Mouse (Mus musculus): ENCODE results near the gene Cbx1. TPM values are rescaled to one million over a fixed set of nuclear protein-coding genes. Genes with fewer than 3 reads are reported as not detected.
"Not testable (repeated sequence)": the region's sequence is repeated elsewhere in the genome, so short reads cannot be mapped to it uniquely, and the experiment has no call there.

Gene Cbx1
- polyA plus RNA-seq, 1 experiment from 2014 or later = 76.7 TPM

DNA sequence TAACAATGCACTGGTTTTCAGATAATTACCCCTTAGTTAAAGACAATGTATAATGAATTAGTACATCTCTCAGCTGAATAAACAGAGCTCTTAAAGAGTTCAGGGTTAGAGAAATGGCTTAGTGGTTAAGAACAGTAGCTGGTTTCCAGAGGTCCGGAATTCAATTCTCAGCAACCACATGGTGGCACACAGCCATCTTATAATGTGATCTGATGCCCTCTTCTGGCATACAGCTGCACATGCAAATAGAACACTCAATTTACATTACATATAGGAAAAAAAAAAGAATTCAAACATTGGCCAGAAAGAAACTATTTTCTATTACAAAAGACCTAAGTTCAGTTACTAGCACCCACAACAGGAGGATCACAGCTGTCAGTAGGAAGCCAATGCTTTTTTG is 7.7 kb downstream of the Cbx1 start:
- no peak overlapping the region for H3K27ac ChIP-seq (ENCODE audit: low read depth, low read length)
- H3K4me3 ChIP-seq (ENCODE audit: low read depth, low read length) = no peak overlapping the region
- no peaks in the 10 kb centered on the region for H3K27me3 ChIP-seq (replicated peaks; ENCODE audit: control insufficient read depth, insufficient read depth, low read length)
- peaks cover 4% of the 10 kb centered on the region; the same call in 1 of the 2 replicates for H3K4me1 ChIP-seq (replicated peaks; ENCODE audit: control insufficient read depth, insufficient read depth, low read length)
- peaks cover 11% of the 10 kb centered on the region; the same call in 1 of the 2 replicates for H3K36me3 ChIP-seq (ENCODE audit: control insufficient read depth, insufficient read depth, low read length)
- DNase-seq (ENCODE audit: low spot score) (no peak), ATAC-seq (replicated peaks; ENCODE audit: low FRiP score) (no peak)
- H3K9me3 ChIP-seq (ENCODE audit: control insufficient read depth, low read length) = no peaks in the 10 kb centered on the region
- 78% methylated on average over 1 of the region's 1 CpGs for WGBS
- no peak overlapping the region for H3K9ac ChIP-seq (ENCODE audit: low read depth, low read length)
- no peak overlapping the region for H3K4me2 ChIP-seq

GRCm38 (mm10) chr11:96799511-96799910 is 10.6 kb downstream of the Cbx1 start:
- H3K4me3 ChIP-seq (ENCODE audit: low read depth, low read length) = no peak overlapping the region
- H3K4me2 ChIP-seq = no peak overlapping the region
- no peaks in the 10 kb centered on the region for H3K9me3 ChIP-seq (ENCODE audit: control insufficient read depth, low read length)
- H3K27me3 ChIP-seq (replicated peaks; ENCODE audit: control insufficient read depth, insufficient read depth, low read length) = no peaks in the 10 kb centered on the region
- DNase-seq (ENCODE audit: low spot score) (no peak), ATAC-seq (replicated peaks; ENCODE audit: low FRiP score) (no peak)
- H3K36me3 ChIP-seq (ENCODE audit: control insufficient read depth, insufficient read depth, low read length) = peaks cover 26% of the 10 kb centered on the region
- WGBS = 89% methylated on average over 2 of the region's 2 CpGs
- no peaks in the 10 kb centered on the region for H3K4me1 ChIP-seq (replicated peaks; ENCODE audit: control insufficient read depth, insufficient read depth, low read length)
- no peak overlapping the region for H3K9ac ChIP-seq (ENCODE audit: low read depth, low read length)
- H3K27ac ChIP-seq (ENCODE audit: low read depth, low read length) = no peak overlapping the region

GRCm38 (mm10) chr11:96805606-96806005 is 16.7 kb downstream of the Cbx1 start:
- DNase-seq (ENCODE audit: low spot score) (no peak), ATAC-seq (replicated peaks; ENCODE audit: low FRiP score) (no peak)
- 89% methylated on average over 5 of the region's 5 CpGs for WGBS
- H3K36me3 ChIP-seq (ENCODE audit: control insufficient read depth, insufficient read depth, low read length) = peaks cover 51% of the 10 kb centered on the region
- H3K4me3 ChIP-seq (ENCODE audit: low read depth, low read length) = no peak overlapping the region
- no peak overlapping the region for H3K9ac ChIP-seq (ENCODE audit: low read depth, low read length)
- no peak overlapping the region for H3K27ac ChIP-seq (ENCODE audit: low read depth, low read length)
- no peaks in the 10 kb centered on the region for H3K4me1 ChIP-seq (replicated peaks; ENCODE audit: control insufficient read depth, insufficient read depth, low read length)
- H3K27me3 ChIP-seq (replicated peaks; ENCODE audit: control insufficient read depth, insufficient read depth, low read length) = no peaks in the 10 kb centered on the region
- no peaks in the 10 kb centered on the region for H3K9me3 ChIP-seq (ENCODE audit: control insufficient read depth, low read length)
- no peak overlapping the region for H3K4me2 ChIP-seq

- WGBS = 35% methylated on average over 1 of the region's 1 CpGs
- Histone ChIP-seq H3K4me1 (replicated peaks; ENCODE audit: control insufficient read depth, insufficient read depth, low read length) (no peaks in the 10 kb centered on the region), H3K9me3 (ENCODE audit: control insufficient read depth, low read length) (no peaks in the 10 kb centered on the region), H3K9ac (ENCODE audit: low read depth, low read length) (no peak overlapping the region), H3K27ac (ENCODE audit: low read depth, low read length) (no peak overlapping the region), H3K4me2 (no peak overlapping the region), H3K36me3 (ENCODE audit: control insufficient read depth, insufficient read depth, low read length) (peaks cover 38% of the 10 kb centered on the region), H3K4me3 (ENCODE audit: low read depth, low read length) (no peak overlapping the region), H3K27me3 (replicated peaks; ENCODE audit: control insufficient read depth, insufficient read depth, low read length) (no peaks in the 10 kb centered on the region)
- ATAC-seq (replicated peaks; ENCODE audit: low FRiP score) (no peak; the same call in 1 of the 2 replicates), DNase-seq (ENCODE audit: low spot score) (no peak)
These were observed 19.1 kb downstream of the Cbx1 start for GRCm38 (mm10) chr11:96808066-96808465.

GRCm38 (mm10) chr11:96809562-96810235 is 20.8 kb downstream of the Cbx1 start:
- ATAC-seq (replicated peaks; ENCODE audit: low FRiP score) (no peak), DNase-seq (ENCODE audit: low spot score) (no peak)
- Histone ChIP-seq H3K9me3 (ENCODE audit: control insufficient read depth, low read length) (no peaks in the 10 kb centered on the region), H3K36me3 (ENCODE audit: control insufficient read depth, insufficient read depth, low read length) (peaks cover 31% of the 10 kb centered on the region), H3K9ac (ENCODE audit: low read depth, low read length) (no peak overlapping the region), H3K4me3 (ENCODE audit: low read depth, low read length) (no peak overlapping the region), H3K27ac (ENCODE audit: low read depth, low read length) (no peak overlapping the region), H3K4me1 (replicated peaks; ENCODE audit: control insufficient read depth, insufficient read depth, low read length) (no peaks in the 10 kb centered on the region), H3K27me3 (replicated peaks; ENCODE audit: control insufficient read depth, insufficient read depth, low read length) (no peaks in the 10 kb centered on the region), H3K4me2 (no peak overlapping the region)
- WGBS = 93% methylated on average over 6 of the region's 6 CpGs

DNA sequence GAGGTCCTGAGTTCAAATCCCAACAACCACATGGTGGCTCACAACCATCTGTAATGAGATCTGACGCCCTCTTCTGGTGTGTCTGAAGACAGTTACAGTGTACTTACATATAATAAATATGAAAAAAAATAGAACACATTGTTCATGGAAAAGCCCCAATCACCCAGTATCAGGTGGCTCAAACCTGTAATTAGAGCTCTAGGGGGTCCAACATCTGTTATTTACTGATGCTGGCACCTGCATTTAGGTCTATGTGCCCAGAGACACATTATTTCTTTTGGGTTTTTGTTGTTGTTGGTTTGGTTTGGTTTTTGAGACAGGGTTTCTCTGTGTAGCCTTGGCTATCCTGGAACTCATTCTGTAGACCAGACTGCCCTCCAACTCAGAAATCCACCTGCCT is 22.3 kb downstream of the Cbx1 start:
- not testable (repeated sequence) for H3K9me3 ChIP-seq (ENCODE audit: control insufficient read depth, low read length); H3K27me3 ChIP-seq (replicated peaks; ENCODE audit: control insufficient read depth, insufficient read depth, low read length); H3K9ac ChIP-seq (ENCODE audit: low read depth, low read length); H3K4me2 ChIP-seq; H3K4me1 ChIP-seq (replicated peaks; ENCODE audit: control insufficient read depth, insufficient read depth, low read length); ATAC-seq (replicated peaks; ENCODE audit: low FRiP score); H3K4me3 ChIP-seq (ENCODE audit: low read depth, low read length); H3K27ac ChIP-seq (ENCODE audit: low read depth, low read length); DNase-seq (ENCODE audit: low spot score)
- 88% methylated on average over 1 of the region's 1 CpGs for WGBS
- peaks cover 31% of the 10 kb centered on the region for H3K36me3 ChIP-seq (ENCODE audit: control insufficient read depth, insufficient read depth, low read length)

DNA sequence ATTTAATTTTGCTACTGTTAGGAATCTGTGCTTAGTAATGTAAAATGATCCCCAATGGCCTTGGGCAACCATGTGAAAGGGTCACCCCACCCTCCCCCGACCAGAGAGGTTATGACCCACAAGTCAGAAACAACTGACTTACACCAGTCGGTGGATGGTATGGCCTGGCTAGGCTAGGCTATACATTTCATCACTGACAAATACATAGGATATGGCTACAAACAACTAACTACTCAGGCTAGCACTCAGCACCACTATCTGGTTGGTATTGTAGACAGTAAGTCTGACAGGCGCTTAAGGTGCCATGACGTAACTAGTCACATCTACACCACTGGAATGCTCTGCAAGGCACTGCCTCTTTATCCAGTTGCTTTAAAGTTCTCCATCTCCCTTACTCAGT is 24.5 kb downstream of the Cbx1 start:
- no peak overlapping the region for H3K27ac ChIP-seq (ENCODE audit: low read depth, low read length)
- WGBS = 85% methylated on average over 4 of the region's 4 CpGs
- ATAC-seq (replicated peaks; ENCODE audit: low FRiP score) = no peak
- H3K27me3 ChIP-seq (replicated peaks; ENCODE audit: control insufficient read depth, insufficient read depth, low read length) = no peaks in the 10 kb centered on the region
- H3K4me2 ChIP-seq = no peak overlapping the region
- no peaks in the 10 kb centered on the region for H3K9me3 ChIP-seq (ENCODE audit: control insufficient read depth, low read length)
- H3K9ac ChIP-seq (ENCODE audit: low read depth, low read length) = no peak overlapping the region
- H3K4me3 ChIP-seq (ENCODE audit: low read depth, low read length) = no peak overlapping the region
- DNase-seq (ENCODE audit: low spot score) = no peak
- no peaks in the 10 kb centered on the region for H3K4me1 ChIP-seq (replicated peaks; ENCODE audit: control insufficient read depth, insufficient read depth, low read length)
- H3K36me3 ChIP-seq (ENCODE audit: control insufficient read depth, insufficient read depth, low read length) = peaks cover 34% of the 10 kb centered on the region

DNA sequence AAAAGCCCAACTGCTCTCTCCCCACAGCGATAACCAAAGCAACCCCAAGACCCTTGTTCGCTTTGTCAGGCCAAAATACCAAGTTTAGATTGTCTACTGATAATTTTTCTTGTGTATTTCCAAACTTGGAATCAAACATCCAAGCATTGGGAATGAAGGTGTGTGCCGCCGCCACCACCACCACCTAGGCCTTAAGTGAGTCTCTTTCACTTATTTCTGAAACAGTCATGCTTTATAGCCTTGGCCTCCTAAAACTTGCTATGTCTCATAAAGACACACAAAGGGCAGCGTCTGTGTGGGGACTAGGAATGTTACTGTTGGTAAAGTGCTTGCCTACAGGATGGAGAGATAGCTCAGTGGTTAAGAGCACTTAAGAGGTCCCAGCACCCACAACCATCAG is 25.0 kb downstream of the Cbx1 start:
- peaks cover 34% of the 10 kb centered on the region for H3K36me3 ChIP-seq (ENCODE audit: control insufficient read depth, insufficient read depth, low read length)
- H3K9me3 ChIP-seq (ENCODE audit: control insufficient read depth, low read length) = no peaks in the 10 kb centered on the region
- WGBS = 84% methylated on average over 5 of the region's 5 CpGs
- H3K4me3 ChIP-seq (ENCODE audit: low read depth, low read length) = no peak overlapping the region
- no peak overlapping the region for H3K27ac ChIP-seq (ENCODE audit: low read depth, low read length)
- ATAC-seq (replicated peaks; ENCODE audit: low FRiP score) (no peak), DNase-seq (ENCODE audit: low spot score) (no peak)
- H3K4me2 ChIP-seq = no peak overlapping the region
- no peak overlapping the region for H3K9ac ChIP-seq (ENCODE audit: low read depth, low read length)
- H3K27me3 ChIP-seq (replicated peaks; ENCODE audit: control insufficient read depth, insufficient read depth, low read length) = no peaks in the 10 kb centered on the region
- H3K4me1 ChIP-seq (replicated peaks; ENCODE audit: control insufficient read depth, insufficient read depth, low read length) = no peaks in the 10 kb centered on the region

- Histone ChIP-seq H3K4me3 (ENCODE audit: low read depth, low read length) (no peak overlapping the region), H3K9me3 (ENCODE audit: control insufficient read depth, low read length) (no peaks in the 10 kb centered on the region), H3K4me1 (replicated peaks; ENCODE audit: control insufficient read depth, insufficient read depth, low read length) (no peaks in the 10 kb centered on the region), H3K27ac (ENCODE audit: low read depth, low read length) (no peak overlapping the region), H3K27me3 (replicated peaks; ENCODE audit: control insufficient read depth, insufficient read depth, low read length) (no peaks in the 10 kb centered on the region), H3K36me3 (ENCODE audit: control insufficient read depth, insufficient read depth, low read length) (peaks cover 35% of the 10 kb centered on the region), H3K9ac (ENCODE audit: low read depth, low read length) (no peak overlapping the region), H3K4me2 (no peak overlapping the region)
- WGBS = 86% methylated on average over 2 of the region's 2 CpGs
- ATAC-seq (replicated peaks; ENCODE audit: low FRiP score) = no peak
- DNase-seq (ENCODE audit: low spot score) = no peak
These were observed 25.5 kb downstream of the Cbx1 start for GRCm38 (mm10) chr11:96814443-96814842.

Data from liver, embryonic 11.5 days (tissue).